ENCODE assay signal across 8 mouse cellular contexts in the genomic region with DNA sequence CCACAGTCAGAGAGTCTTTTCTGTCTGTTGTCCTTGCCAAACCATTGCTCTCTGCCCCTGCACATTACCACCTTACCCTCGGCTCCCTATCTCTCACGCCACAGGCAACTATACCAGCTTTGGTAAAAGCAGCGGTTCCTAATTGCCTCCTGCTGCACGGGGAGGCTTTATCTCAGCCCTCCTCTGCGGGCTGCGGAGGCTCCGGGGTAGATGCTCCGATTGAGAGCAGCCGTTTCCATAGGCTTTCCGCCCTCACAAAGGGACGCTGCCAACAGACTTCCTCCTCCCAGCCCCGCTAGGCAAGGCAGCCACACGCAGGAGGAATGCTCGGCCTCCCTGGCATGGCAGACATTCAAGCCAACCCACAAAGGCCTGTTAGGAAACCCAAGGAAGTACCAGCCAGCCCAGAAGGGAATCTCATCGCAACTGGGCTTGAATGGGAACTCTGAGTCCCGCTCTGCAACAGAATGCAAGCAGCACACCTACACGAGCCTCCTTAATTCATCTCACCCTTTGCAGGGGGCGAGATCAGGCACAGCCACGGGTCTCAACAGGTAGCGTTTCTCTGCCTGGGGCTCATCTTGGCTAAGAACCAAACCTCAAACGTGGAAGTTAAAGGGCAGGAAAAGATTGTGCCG.
DNase-seq lines count a peak whose midpoint lies in the region; ATAC-seq lines count a peak whose summit lies in the region.
"Had no signal": no experiment of that assay in that cellular context is flagged by ENCODE, and none has a peak within 500 bp of the region (broad histone marks: within the 10 kb centered on the region; RNA-seq: fewer than 3 reads in every experiment).

No protein-coding gene starts in this region.

- WGBS in kidney, embryonic 14.5 days = 10% methylated on average over 22 of the region's 22 CpGs
- 6% methylated on average over 22 of the region's 22 CpGs for WGBS in limb, embryonic 10.5 days

- H3K27me3 ChIP-seq in kidney, embryonic 14.5 days (ENCODE audit: control insufficient read depth, insufficient read depth, low read length) = no peaks in the 10 kb centered on the region
- peaks cover 81% of the 10 kb centered on the region for H3K27me3 ChIP-seq in limb, embryonic 10.5 days (ENCODE audit: low read depth, poor library complexity, severe bottlenecking)

- no peak for ATAC-seq in kidney, embryonic 14.5 days (ENCODE audit: low FRiP score, low TSS enrichment)

- 0 out of 2 replicates have a peak, but pooled peaks cover 5% of the 10 kb centered on the region for H3K4me1 ChIP-seq in kidney, embryonic 14.5 days (ENCODE audit: control insufficient read depth, insufficient read depth, low read length)
- H3K4me1 ChIP-seq in limb, embryonic 10.5 days = peaks cover 16% of the 10 kb centered on the region

- peak; percentile 43 for DNase-seq in ZHBTc4 (ENCODE audit: low read depth, low spot score)
- DNase-seq in cerebellum, postnatal 14 days = peak; percentile 49 to 55
- DNase-seq in gonadal fat pad, adult 2 months (ENCODE audit: low read depth) = peak; percentile 96
- peak; percentile 50 for DNase-seq in limb, embryonic 10.5 days (ENCODE audit: low spot score)
- peak; percentile 31 for DNase-seq in mesoderm, embryonic 11.5 days (ENCODE audit: low read depth, low spot score)
- peak; percentile 83 for DNase-seq in telencephalon, adult 2 months (ENCODE audit: low read depth, low spot score)

- H3K9ac ChIP-seq in kidney, embryonic 14.5 days (ENCODE audit: low read depth, low read length) = no peak overlapping the region

- H3K36me3 ChIP-seq in kidney, embryonic 14.5 days (ENCODE audit: control insufficient read depth, insufficient read depth, low read length) = no peaks in the 10 kb centered on the region
- no peaks in the 10 kb centered on the region for H3K36me3 ChIP-seq in limb, embryonic 10.5 days

- H3K4me3 ChIP-seq in kidney, embryonic 14.5 days (ENCODE audit: low read length) = peak overlapping the region; percentile 2; the same call in 1 of the 2 replicates
- peak overlapping the region; percentile 38 for H3K4me3 ChIP-seq in limb, embryonic 10.5 days
- H3K4me3 ChIP-seq: erythroblast, embryonic 14.5 days had no signal

- no peaks in the 10 kb centered on the region for H3K9me3 ChIP-seq in kidney, embryonic 14.5 days (ENCODE audit: control insufficient read depth, low read length)
- H3K9me3 ChIP-seq in limb, embryonic 10.5 days (replicated peaks) = no peaks in the 10 kb centered on the region

- H3K4me2 ChIP-seq in kidney, embryonic 14.5 days (replicated peaks; ENCODE audit: low read depth, low read length) = peak overlapping the region; percentile 29; the same call in 1 of the 2 replicates

- no peak overlapping the region for H3K27ac ChIP-seq in kidney, embryonic 14.5 days (ENCODE audit: low read depth, low read length)
- peak overlapping the region; percentile 61 for H3K27ac ChIP-seq in limb, embryonic 10.5 days

Comparison
In these comparisons a context has a peak if more than half of its experiments do, and no peak if none do; other contexts are left out.
1. DNase-seq: peak in every context shown above with its lines; median percentile 96 in gonadal fat pad, adult 2 months; 83 in telencephalon, adult 2 months; 52 in cerebellum, postnatal 14 days; 50 in limb, embryonic 10.5 days; 43 in ZHBTc4; 31 in mesoderm, embryonic 11.5 days.